Mouse (Mus musculus) embryo, embryonic 9.5 days (tissue): ENCODE data around the gene Hcn2.
"Not testable (repeated sequence)": the region's sequence is repeated elsewhere in the genome, so short reads cannot be mapped to it uniquely, and the experiment has no call there.

Source experiments
- DNase-seq: peaks from one replicate; pipeline ENCODE4 v3.0.0-alpha.2; 2017; ENCODE audit errors: extremely low spot score

Gene Hcn2

DNA sequence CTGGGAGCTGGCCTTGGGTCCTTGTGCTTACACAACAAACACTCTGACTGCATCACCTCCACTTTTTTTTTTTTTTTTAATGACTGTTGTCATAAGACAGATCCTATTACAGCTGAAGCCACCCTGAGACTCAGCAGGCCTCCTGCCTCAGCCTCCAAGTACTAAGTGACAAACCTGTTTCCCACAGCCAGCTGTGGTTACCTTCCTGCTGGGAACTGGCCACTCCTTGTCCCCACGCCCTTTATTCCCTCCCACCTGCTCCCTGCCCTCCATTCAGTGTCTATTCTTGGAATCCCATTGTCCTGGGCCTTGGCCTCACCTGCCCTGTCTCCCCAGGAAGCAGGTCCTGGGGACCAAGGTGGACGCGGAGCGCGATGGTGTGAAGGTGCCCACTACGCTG is 28.9 kb upstream of the Hcn2 start:
- no peak for DNase-seq

GRCm38 (mm10) chr10:79688720-79689119 is 27.7 kb upstream of the Hcn2 start, which contains the start of gene Gzmm:
Gene Gzmm (plus strand): TSS chr10:79689020.
- DNase-seq, result no peak

- no peak for DNase-seq
These were observed 27.3 kb upstream of the Hcn2 start for GRCm38 (mm10) chr10:79689178-79689577.

DNA sequence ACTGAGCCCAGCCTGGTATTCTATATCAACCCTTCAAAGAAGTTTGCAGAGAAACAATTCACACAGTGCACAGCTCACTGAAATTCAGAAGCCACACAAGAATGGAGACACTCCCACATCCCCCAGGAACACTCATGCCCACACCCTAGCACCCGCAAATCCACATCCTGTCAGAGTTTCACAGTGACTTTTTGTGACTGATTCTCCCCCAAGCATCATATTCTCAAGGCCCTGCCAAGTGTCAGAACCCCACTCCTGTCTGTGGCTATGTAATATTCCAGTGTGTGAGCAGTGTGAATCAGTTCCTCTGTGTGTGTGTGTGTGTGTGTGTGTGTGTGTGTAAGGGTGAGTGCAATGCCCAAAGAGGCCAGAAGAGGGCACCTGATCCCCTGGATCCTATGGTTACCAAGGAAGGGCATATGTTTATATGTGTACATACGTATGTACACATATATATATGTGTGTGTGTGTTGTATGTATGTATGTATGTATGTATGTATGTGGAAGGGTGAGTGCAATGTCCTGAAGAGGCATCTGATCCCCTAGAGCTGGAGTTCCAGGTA is 24.4 kb upstream of the Hcn2 start:
- no peak for DNase-seq

DNA sequence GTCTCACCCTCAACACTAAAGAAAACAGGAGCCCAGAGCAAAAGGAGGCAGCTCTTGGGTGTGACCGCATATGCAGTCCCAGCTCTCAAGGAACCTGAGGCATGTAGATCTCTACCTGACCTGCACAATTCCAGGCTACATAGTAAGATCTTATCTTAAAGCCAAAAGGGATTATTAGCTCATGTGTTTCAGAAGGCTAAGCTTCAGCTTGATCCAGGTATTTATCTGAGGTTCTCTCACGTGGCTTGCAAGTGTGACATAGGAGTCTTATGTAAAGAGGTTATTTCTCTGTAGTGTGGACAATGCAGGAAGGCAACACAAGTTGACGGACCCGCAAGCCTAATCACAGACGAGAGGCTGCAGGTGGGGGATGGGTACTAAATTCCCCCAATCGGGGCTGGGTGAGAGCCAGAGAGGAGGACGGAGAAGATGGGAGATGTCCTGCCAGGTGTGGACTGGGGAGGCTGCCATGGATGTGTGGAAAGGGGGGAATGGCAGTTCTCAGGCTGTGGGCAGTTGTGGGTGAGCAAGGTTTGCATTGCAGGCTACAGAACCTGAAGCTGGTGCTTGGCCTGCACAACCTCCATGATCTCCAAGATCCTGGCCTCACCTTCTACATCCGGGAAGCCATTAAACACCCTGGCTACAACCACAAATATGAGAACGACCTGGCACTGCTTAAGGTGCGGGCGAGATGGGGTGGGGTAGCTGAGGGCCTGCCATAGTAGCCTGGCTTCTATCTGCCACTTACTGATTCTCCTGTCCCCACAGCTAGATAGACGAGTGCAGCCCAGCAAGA is 22.7 kb upstream of the Hcn2 start:
- DNase-seq, result no peak

DNA sequence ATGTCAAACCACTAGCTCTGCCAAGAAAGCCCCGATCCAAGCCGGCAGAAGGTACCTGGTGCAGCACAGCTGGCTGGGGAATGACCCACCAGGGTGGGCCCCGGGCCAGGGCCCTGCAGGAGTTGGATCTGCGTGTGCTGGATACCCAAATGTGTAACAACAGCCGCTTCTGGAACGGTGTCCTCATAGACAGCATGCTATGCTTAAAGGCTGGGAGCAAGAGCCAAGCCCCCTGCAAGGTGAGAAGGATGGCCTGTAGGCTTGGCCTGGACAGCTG is 22.1 kb upstream of the Hcn2 start:
- no peak for DNase-seq

DNA sequence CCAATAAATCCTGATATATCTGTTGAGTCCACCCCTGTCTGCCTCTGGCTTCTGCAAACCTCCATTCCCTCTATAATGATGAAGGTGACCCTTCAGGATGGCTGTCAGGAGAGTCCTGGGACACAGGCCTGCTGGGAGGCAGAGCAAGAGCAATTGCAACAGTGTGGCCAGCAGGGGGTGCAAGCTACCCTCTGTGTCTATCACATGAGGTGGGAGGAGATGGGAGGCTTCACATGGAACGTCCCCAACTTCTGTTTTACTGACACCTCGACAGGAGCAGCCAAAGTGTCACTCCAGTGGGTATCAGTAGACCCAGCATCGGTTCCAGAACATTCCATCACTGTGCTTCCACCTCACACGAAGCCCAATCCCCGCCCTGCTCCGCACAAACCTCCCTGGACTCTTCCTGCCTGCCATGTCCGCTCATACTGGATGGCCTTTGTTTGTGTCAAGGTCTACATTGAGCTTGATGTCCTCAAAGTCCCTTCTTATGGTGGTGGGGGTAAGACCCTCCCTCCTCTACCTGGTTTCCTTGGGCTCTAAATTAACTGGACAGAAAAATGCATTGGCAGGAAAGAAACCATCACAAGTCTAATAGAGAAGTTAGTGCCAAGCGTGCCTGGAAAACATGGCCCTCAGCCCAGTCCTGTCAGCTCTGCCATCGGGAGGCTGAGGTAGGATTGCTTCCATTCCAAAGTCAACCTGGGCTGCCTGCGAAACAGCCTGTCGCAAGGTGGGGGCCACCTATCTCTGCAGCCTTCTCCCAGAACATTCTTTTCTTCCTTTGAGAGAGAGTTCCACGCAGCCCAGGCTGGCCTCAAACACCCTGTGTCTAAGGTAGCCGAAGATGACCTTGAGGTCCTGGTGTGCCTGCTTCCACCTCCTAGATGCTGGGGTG is 21.0 kb upstream of the Hcn2 start:
- DNase-seq, result no peak

DNA sequence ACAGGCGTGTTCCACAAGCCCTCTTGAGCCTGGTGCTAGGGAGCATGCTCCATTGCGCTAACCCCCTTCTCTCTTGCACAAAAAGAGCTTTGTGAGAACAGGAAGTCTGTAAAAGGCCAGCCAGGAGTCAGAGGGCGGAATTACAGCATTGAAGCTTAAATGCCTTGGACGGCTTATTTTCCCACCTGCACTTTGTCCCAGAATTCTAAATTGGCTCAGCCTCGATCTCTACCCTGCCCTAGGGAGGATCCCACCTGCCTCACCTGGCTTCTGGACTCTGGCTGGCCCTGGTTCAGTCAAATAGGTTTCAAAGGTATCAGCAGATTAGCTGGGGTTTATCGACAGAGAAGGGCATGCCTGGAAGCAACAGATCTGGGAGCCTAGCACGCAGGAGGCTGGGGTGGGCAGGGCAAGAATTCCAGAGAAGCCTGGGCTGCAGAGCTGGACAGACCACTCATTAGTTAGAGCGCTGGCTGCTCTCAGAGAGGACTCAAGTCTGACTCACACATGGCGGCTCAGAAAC is 20.2 kb upstream of the Hcn2 start:
- no peak for DNase-seq

DNA sequence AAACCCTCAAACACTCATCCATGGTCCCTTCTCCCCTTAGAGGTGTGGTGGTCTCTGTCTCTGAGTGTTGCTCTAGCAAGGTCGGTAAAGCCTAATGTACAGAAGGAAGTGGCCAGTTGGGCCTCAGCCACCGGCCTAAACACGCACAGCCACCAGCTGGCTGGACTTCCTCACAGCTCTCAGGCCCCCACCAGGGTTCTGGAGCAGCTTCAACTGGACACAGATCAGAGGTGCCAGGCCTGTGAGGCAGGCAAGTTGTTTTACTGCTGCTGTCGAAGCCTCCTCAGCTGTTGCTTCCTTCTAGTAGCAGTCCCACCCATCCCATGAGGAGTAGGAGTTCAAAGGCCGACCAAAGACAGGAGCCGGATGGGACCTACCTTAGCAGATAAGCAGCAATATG is 18.5 kb upstream of the Hcn2 start:
- no peak for DNase-seq

DNA sequence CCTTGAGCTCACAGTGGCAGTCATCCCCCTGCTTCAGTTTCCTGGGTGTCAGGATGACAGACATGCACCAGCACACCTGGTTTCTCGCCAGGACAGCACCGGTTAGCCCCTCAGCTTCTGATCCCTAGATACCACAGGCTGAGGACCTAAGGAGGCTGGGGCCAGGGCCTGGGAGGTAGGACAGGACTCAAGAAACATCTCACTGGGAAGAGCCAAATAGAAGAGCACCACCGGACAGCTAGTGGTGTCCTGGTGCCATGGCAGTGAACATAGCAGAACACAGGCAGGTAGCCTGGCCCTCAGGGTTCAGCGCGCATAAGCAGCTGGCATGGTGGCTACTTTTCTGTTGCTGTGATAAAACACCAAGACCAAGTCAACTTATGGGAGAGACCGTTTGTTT is 18.0 kb upstream of the Hcn2 start:
- DNase-seq, result no peak

DNA sequence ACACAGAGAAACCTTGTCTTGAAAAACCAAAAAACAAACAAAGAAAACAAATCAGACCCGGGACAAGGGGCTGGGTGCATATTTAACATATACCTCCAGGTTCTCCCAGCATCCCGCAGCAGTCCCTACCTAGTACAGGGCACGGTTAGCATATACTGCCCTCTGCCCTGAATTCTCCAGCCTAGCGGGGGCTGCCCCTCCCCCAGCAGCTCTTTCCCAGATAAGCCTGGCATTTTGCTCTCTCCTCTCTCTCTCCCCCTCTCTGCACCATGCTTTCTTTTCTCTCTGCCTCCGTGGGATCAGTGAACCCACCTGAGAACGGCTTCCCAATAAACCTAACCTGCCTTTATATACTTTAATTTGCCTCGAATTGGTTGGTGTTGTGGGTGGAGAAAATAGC is 15.8 kb upstream of the Hcn2 start:
- DNase-seq, result no peak

DNA sequence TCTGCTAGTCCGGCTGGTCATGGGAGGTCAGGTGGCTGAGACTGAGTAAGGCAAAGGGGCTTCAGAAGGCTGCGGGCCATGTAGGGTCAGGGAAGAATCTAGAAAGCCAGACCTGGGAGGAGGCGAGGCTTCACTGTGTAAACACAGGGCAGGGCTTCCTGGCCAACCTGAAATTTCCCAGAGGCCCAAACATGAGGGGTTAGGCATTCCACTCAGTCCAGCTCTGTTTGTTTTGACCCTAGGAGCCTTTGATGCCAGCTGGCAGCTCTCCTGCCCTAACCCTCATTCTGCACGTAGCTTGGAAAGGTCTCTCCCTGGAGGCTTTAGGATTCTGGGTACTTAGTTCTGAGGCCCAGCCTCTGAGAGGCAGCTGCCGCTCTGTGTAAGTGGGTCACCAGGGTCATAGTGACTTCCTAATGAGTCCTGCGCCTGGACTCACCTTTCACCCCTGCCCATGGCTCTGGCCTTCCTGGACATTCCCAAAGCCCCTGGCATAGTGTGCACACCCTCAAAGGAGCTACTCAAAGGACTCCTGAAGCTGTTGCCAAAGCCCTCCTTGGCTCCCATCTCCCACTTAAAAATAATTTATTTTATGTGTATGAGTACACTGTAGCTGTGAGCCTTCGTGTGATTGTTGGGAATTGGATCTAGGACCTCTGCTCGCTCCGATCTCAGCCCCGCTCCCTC is 14.8 kb upstream of the Hcn2 start:
- no peak for DNase-seq

DNA sequence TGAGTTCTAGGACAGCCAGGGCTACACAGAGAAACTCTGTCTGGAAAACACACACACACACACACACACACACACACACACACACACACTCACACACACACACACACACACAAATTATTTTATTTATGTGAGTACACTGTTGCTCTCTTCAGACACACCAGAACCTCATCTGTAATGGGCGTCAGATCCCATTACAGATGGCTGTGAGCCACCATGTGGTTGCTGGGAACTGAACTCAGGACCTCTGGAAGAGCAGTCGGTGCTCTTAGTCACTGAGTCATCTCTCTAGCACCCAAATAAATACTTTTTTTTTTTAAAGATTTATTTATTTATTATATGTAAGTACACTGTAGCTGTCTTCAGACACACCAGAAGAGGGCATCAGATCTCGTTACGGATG is 13.5 kb upstream of the Hcn2 start:
- not testable (repeated sequence) for DNase-seq

DNA sequence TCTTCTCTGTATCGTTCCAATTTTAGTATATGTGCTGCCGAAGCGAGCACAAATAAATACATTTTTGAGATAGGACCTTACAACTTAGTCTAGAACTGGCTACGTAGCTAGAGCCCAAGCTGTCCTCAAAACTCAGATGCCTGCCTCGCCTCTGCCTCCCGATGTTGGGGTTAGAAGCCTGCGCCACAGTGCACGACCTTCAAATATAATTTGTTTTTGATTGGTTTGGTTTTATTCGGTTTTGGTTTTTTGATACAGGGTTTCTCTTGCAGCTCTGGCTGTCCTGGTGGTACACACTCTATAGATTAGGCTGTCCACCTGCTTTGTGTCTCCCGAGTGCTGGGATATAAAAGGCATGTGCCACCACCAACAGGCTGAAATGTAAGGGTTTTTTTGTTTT is 12.9 kb upstream of the Hcn2 start:
- DNase-seq, result no peak

GRCm38 (mm10) chr10:79704065-79704969 is 12.1 kb upstream of the Hcn2 start, which contains the start of gene Bsg:
Gene Bsg (plus strand): TSS chr10:79704491.
- DNase-seq, result peak; percentile 98

GRCm38 (mm10) chr10:79704970-79705360 is 11.5 kb upstream of the Hcn2 start:
- no peak for DNase-seq

DNA sequence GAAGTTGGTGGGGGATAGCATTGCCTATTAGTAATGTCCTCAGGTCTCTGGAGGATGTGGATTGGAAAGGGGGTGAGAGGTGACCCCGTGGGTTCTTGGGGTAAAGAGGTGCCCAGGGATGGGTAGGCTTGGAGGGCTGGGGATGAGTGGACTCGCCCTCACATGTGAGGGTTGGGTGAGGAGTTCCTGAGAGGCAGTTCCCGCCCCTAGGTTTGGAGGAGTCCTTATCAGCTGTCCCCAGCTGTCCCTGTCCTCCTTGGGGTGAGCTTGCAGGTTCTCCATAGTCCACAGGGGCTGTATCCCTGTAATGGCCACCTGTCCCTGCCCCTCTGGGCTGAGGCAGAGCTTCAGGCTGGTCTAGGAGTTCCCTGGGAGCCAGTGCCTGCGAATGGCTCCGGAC is 10.5 kb upstream of the Hcn2 start:
- no peak for DNase-seq

GRCm38 (mm10) chr10:79706406-79707094 is 9.9 kb upstream of the Hcn2 start:
- DNase-seq, result no peak

DNA sequence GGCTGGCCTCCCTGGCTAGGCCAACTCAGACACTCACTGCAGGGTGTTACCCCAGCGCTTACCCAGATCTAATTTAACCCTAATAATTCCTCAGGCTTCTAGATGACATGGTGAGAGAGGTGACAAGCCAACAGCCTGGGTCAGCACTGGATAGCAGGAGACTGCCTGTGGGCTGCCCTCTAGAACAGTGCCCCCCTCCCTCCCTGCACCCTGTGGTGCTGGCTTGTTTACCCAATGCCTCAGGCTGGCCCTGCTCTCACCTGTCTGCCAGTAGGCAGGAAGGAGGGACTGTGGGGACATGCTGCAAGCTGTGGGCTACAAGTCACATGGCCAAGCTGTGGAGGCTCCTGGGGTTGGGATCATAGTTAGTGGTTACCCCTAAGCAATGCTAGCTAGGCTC is 9.3 kb upstream of the Hcn2 start:
- no peak for DNase-seq

DNA sequence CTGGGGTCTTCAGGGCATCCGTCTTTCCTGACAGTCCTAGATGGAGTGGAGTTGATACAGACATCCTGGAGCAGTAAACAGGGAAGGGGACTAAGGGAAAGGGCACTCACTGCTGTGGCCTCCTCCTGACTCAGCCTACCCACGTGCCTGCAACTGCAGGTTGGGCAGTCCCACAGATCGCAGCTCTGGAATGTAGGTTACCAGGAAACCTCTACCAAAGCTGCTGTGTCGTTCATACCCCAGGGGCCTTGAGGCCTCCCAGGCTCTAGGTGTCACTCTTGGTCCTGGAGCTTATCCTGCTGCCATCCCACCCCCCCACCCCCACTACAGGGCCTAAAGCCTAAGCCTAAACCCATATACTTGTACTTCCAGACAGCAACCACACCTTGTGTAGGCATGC is 8.7 kb upstream of the Hcn2 start:
- no peak for DNase-seq
